Mouse (Mus musculus) heart, postnatal 0 days (tissue): ENCODE data around the gene Memo1. TPM values are rescaled to one million over a fixed set of nuclear protein-coding genes. Genes with fewer than 3 reads are reported as not detected.

Source experiments
- ATAC-seq: fragments of 200-750 bp; cut with Nextera tagmentation; 2 replicates; pipeline ENCODE4 v1.8.0; 2017; ENCODE audit warnings: low read depth, moderate number of reproducible peaks, moderate library complexity; ENCODE audit not compliant: insufficient read depth
- DNase-seq: peaks from one replicate; pipeline ENCODE4 v3.0.0-alpha.2; 2016; ENCODE audit warnings: low spot score
- H3K27ac ChIP-seq: fragments of 300-500 bp; sonication (generic); 2 replicates; pipeline ENCODE4 v1.5.1; 2014; ENCODE audit warnings: low read depth, mild to moderate bottlenecking
- H3K27me3 ChIP-seq: fragments of 300-500 bp; sonication (generic); 2 replicates; pipeline ENCODE4 v1.6.1; 2014; ENCODE audit warnings: low read length, mixed read lengths; ENCODE audit not compliant: control insufficient read depth, insufficient read depth
- H3K36me3 ChIP-seq: fragments of 300-500 bp; sonication (generic); replicated peaks from 2 replicates; pipeline ENCODE4 v1.6.1; 2014; ENCODE audit warnings: low read length, mixed read lengths; ENCODE audit not compliant: control insufficient read depth, insufficient read depth
- H3K4me1 ChIP-seq: fragments of 300-500 bp; sonication (generic); 2 replicates; pipeline ENCODE4 v1.6.1; 2014; ENCODE audit warnings: antibody characterized with exemption; ENCODE audit not compliant: control insufficient read depth, insufficient read depth
- H3K4me2 ChIP-seq: fragments of 300-500 bp; sonication (generic); 2 replicates; pipeline ENCODE4 v1.6.1; 2014; ENCODE audit warnings: low read depth, mild to moderate bottlenecking, low read length, moderate library complexity
- H3K4me3 ChIP-seq: fragments of 300-500 bp; sonication (generic); 2 replicates; pipeline ENCODE4 v1.5.1; 2014; ENCODE audit warnings: low read depth, low read length
- H3K9ac ChIP-seq: fragments of 300-500 bp; sonication (generic); replicated peaks from 2 replicates; pipeline ENCODE4 v1.6.1; 2014; ENCODE audit warnings: low read depth, low read length, mixed read lengths
- H3K9me3 ChIP-seq: fragments of 300-500 bp; sonication (generic); replicated peaks from 2 replicates; pipeline ENCODE4 v1.6.1; 2016; ENCODE audit warnings: low read length; ENCODE audit not compliant: control insufficient read depth
- CTCF ChIP-seq: IDR thresholded peaks from 2 replicates; pipeline ENCODE4 v1.5.1; 2016; ENCODE audit warnings: antibody characterized with exemption, control low read depth, low read depth
- EP300 ChIP-seq: IDR thresholded peaks from 2 replicates; pipeline ENCODE4 v1.6.1; 2016; ENCODE audit warnings: antibody characterized with exemption, low read depth
- WGBS: fragments of 180-500 bp; shearing (Covaris S2); extraction: QIAGEN DNeasy Blood & Tissue Kit; methylation state at CpG from one replicate; pipeline ENCODE4 v1.1.7; 2014; 5-methylcytosine and 5-hydroxymethylcytosine counted together
- polyA plus RNA-seq: library from polyadenylated mRNA; unstranded; fragments of >200 nt; fragmentation: Nextera tagmentation; extraction: Ambion mirVana; gene quantifications from 2 replicates; pipeline ENCODE4 v1.2.1, GENCODE M21; 2015
- total RNA-seq: library from RNA; depleted of rRNA; stranded (reverse); fragments of >200 nt; gene quantifications from 2 replicates; pipeline ENCODE4 v1.2.3, GENCODE M21; 2014; ENCODE audit warnings: low replicate concordance

The Memo1 gene
- total and polyA plus RNA-seq, 2 experiments from 2014 or later, result 68.8 to 128 TPM

DNA sequence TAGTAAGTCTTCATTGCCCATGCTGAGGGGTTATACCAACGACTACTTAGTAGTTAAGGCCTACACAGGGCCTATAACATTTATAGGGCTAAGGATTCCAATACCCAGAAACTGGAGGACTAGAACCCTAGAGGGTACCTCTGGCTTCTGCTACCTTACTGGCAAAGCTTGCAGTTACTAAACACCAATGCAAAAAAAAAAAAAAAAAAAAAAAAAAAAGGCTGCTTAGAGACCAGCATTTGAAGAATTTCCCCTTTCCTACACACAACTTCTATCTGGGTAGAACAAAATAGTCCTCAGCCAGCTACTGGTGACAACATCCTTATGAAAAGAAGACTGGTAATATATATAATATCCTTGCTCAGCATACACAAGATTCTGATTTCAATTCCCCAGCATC lies 29.7 kb downstream of the Memo1 start:
- Histone ChIP-seq H3K27ac (no peak overlapping the region; the same call in 1 of the 2 replicates), H3K4me2 (no peak overlapping the region)
- TF ChIP-seq CTCF, result no peak
- no peak for TF ChIP-seq EP300

DNA sequence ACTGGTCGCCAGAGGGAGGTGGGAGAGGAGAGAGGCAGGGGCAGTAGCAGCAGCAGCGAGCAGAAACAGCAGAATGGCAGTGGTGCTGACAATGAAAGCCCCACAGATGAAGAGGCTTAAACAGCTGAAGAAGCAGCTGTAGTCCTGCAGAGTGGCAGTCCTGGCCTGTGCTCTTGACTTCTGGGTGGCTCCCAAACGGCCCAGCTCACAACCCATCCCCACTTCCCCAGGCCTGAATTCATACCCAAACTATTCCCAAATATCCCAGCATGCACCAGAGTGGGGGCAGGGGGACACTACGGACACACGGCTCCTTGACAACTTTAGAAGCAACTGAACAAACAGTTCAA lies 30.2 kb downstream of the Memo1 start:
- Histone ChIP-seq H3K9ac (no peak overlapping the region; the same call in 1 of the 2 replicates), H3K4me2 (peak overlapping the region; percentile 14; the same call in 1 of the 2 replicates), H3K4me1 (peaks cover 21% of the 10 kb centered on the region), H3K36me3 (no peaks in the 10 kb centered on the region), H3K9me3 (no peaks in the 10 kb centered on the region), H3K4me3 (no peak overlapping the region), H3K27ac (peak overlapping the region; percentile 72), H3K27me3 (no peaks in the 10 kb centered on the region)
- TF ChIP-seq CTCF, result no peak
- WGBS, result 13% methylated on average over 5 of the region's 5 CpGs
- DNase-seq (no peak), ATAC-seq (0 out of 2 replicates have a peak, but pooled peaks have one; percentile 39)

More for the DNA sequence above, 29.7 kb downstream of the Memo1 start:
- H3K9ac ChIP-seq, result no peak overlapping the region
- no peaks in the 10 kb centered on the region for H3K36me3 ChIP-seq
- no peak overlapping the region for H3K4me3 ChIP-seq
- ATAC-seq (no peak), DNase-seq (no peak)
- 47% methylated on average over 1 of the region's 1 CpGs for WGBS
- H3K4me1 ChIP-seq, result peaks cover 25% of the 10 kb centered on the region
- H3K9me3 ChIP-seq, result no peaks in the 10 kb centered on the region
- no peaks in the 10 kb centered on the region for H3K27me3 ChIP-seq

DNA sequence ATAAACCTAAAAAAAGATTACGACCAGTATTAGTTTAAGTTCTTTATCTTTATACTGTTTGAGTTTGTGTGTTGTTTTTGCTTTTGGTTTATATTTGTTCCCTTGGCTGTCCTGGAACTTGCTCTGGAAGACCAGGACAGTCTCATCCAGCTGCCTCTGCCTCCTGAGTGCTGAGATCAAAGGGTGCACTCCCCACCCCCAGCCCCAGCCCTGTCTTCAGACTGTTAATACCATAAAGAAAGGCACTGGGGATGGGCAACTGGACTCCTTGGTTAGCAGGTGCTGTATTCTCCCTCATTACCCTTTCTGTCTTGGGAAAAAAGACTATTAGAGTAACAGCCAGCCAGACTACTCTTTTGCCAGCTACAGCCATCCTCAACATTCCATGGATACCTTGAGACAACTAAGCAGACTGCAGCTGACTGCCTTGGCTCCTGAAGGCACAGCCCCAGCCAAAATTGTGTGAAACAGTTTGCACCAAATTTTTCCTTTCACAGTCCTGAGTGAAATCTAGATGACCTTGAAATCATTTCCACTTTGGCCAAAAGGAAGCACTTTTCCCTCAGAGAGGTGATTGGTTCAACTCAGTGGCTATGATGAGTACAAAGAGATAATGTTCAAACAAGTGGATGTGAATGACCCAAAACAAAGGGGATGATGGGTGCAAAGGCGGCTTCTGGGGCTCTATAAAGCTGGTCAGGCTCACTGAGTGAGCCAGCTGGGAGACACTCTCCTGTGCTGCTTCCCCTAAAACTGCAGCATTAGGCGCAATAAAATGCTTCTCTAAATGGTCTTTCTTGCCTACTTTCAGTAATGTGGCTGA lies 30.8 kb downstream of the Memo1 start:
- peak; percentile 24 for DNase-seq
- H3K36me3 ChIP-seq, result no peaks in the 10 kb centered on the region
- H3K27ac ChIP-seq, result peak overlapping the region; percentile 72
- no peaks in the 10 kb centered on the region for H3K27me3 ChIP-seq
- no peak overlapping the region for H3K9ac ChIP-seq
- no peak for TF ChIP-seq EP300
- no peak for TF ChIP-seq CTCF
- no peaks in the 10 kb centered on the region for H3K9me3 ChIP-seq
- H3K4me1 ChIP-seq, result peaks cover 21% of the 10 kb centered on the region
- WGBS, result 49% methylated on average over 3 of the region's 3 CpGs
- peak overlapping the region; percentile 14; the same call in 1 of the 2 replicates for H3K4me2 ChIP-seq
- no peak overlapping the region for H3K4me3 ChIP-seq
- peak; percentile 36; the same call in 1 of the 2 replicates for ATAC-seq

DNA sequence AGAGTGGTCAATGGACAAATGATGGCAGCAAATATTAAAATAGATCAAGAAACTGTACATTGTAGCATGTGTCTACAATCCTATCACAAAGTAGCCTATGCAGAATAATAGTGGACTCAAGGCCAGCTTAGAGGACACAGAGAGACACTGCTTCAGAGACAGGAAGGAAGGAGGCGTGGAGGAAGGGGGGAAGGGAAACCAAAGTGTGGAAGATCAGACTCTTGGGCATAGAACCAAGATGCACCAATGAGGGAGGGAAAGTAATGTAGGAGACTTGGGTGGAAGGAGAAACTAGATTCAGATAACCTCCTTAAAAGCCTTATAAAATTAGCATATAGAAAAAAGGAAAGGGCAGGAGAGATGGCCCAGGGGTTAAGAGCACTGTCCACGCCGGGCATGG lies 32.9 kb downstream of the Memo1 start:
- TF ChIP-seq CTCF (no peak), EP300 (no peak)
- Histone ChIP-seq H3K27ac (no peak overlapping the region), H3K27me3 (no peaks in the 10 kb centered on the region), H3K9ac (no peak overlapping the region), H3K4me1 (peaks cover 21% of the 10 kb centered on the region), H3K4me2 (no peak overlapping the region), H3K36me3 (no peaks in the 10 kb centered on the region; the same call in 1 of the 2 replicates), H3K4me3 (no peak overlapping the region), H3K9me3 (no peaks in the 10 kb centered on the region)
- WGBS, result 87% methylated on average over 3 of the region's 3 CpGs
- DNase-seq (no peak), ATAC-seq (no peak)

DNA sequence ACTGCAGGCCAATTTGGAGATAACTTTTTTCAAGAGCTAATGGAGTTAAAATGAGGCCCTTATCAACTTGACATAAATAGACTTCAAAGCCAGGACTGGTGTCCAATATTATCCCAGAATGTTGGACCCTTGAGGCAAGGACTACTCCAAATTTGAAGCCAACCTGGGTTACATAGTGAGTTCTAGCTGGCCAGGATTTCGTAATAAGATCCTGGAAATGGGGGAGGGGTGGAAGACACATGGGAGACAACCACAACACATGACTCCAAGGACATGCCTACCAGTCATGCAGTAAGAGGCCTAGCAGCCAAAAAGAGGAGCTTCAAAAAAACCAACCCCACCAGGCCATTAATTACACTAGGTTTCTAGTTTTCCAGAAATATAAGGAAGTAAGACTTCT lies 50.0 kb downstream of the Memo1 start:
- peak; percentile 51 for DNase-seq
- peak overlapping the region; percentile 20; the same call in 1 of the 2 replicates for H3K27ac ChIP-seq
- 32% methylated on average over 1 of the region's 1 CpGs for WGBS

More for the DNA sequence above, 50.0 kb downstream of the Memo1 start:
- ATAC-seq, result peak; percentile 49; the same call in 1 of the 2 replicates
- Histone ChIP-seq H3K4me3 (no peak overlapping the region), H3K9ac (no peak overlapping the region), H3K4me2 (no peak overlapping the region), H3K27me3 (no peaks in the 10 kb centered on the region), H3K36me3 (no peaks in the 10 kb centered on the region), H3K4me1 (peaks cover 6% of the 10 kb centered on the region; the same call in 1 of the 2 replicates), H3K9me3 (no peaks in the 10 kb centered on the region)
- no peak for TF ChIP-seq EP300
- TF ChIP-seq CTCF, result no peak
